Mouse (Mus musculus) v-Abl transformed pro-B cells (cell line): ENCODE data around the gene Rps6kb1.

Experiments
- in situ Hi-C, 2 experiments: fragments of 400-800 bp; cut with MboI; formaldehyde crosslinking; loops; one replicate each; pipeline ENCODE4 v1.15.1; 2025; ENCODE audit not compliant: unreplicated experiment in 2 of 2

Gene Rps6kb1

GRCm38 (mm10) chr11:86484910-86485510 is 59.6 kb downstream of the Rps6kb1 start:
- in situ Hi-C loops: no loop called here

DNA sequence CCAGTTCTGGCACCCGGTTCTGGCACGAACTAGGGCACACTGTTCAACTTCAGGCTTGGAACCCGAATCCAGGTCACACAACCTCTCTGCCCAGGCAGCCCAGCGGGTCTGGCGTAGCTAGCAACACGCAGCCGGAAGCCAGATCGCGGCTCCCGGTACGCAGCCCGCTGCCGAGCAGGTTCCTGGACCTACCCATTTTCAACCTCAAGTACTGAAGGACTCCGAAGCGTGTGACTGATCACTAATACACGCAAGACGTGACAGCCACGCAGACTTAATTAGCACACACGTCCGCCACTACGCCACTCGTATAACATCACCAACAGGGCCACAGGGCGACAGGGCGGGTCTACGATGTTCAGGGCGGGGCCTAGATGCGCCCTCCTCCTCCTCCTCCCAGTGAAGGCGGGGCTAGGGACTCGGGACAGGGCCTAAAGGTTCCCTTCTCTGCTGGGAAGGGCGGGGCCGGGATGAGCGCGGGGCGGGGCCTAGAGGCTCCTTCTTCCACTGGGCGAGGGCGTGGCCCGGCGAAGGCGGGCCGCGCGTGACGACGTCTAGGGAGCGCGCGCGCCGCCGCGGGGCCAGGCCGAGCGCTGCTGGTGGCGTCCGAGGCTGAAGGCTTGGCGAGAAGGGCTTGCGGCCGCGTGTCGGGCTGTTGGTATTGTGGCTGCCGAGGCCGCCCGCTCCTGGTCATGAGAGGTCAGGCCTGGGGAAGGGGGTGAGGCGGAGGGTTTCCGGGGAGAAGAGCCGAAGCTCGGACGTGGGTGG is 60.3 kb downstream of the Rps6kb1 start, which contains the start of gene Rnft1:
TSS of gene Rnft1 (plus strand) at position 557 of the 768 bp plus-strand sequence.
- in situ Hi-C loops: no loop called here

- in situ Hi-C loops: loop anchor here in 1 of 2 experiments (25.0 kb wide), 1 partner anchor 486 kb away; no protein-coding TSS in a partner anchor
Observed at GRCm38 (mm10) chr11:86473576-86473975, 71.0 kb downstream of the Rps6kb1 start.

DNA sequence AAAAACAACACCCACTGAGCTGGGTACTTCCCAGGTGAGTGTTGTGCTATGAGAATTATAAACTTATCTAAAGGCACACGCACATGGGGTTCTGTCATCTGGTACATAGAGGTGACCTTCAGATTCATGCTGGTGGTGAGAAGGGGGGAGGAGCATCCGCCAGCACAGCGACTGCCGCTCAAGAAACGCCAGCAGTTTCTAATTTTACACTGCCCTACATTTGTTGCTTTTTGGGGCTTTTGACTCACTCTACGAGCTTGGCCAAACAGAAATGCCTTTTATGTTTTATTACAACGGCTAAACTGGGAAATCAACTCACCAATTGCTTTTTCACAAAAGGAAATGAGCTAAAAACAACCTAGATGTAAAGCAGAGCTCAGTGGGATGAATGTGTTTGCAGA is 71.8 kb downstream of the Rps6kb1 start:
- in situ Hi-C loops: loop anchor here in 1 of 2 experiments (25.0 kb wide), 1 partner anchor 485 kb away; no protein-coding TSS in a partner anchor

DNA sequence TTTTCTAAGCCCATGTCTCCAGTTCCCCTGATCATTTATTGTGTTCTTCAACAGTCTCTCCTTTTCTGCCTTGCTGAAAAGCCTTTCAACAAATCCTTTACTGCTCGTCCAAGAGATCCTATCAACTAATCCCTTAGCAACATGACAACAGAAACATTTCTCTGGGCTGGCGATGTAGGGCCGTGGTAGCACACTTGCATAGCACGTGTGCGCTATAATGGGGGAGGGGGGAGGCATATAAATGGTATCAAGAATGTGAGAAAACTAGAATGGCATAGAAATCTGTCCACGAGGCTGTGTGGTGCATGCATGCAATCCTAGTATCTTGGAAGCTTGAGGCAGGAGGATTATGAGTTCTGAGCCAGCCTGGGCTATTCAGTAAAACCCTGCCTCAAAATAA is 72.8 kb downstream of the Rps6kb1 start:
- in situ Hi-C loops: loop anchor here in 1 of 2 experiments (25.0 kb wide), 1 partner anchor 484 kb away; no protein-coding TSS in a partner anchor

DNA sequence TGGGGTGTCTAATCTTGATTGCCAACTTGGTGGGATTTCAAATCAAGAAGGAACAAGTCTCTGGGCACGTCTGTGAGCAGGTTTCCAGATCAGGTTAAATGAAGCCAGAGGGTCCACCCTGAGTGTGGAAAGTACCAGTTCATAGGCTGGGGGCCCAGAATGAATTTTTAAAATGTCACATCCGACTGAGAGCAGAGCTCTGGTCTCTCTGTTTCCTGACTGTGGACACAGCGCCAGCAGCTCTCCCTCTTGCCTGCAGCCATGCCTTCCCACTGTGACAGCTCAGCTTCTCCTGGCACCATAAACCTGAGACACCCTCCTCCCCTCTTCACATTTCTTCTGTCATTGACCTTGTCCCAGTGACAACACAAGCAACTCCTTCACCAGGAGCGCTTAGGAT is 75.6 kb downstream of the Rps6kb1 start:
- in situ Hi-C loops: loop anchor here in 1 of 2 experiments (25.0 kb wide), 1 partner anchor 482 kb away; no protein-coding TSS in a partner anchor

DNA sequence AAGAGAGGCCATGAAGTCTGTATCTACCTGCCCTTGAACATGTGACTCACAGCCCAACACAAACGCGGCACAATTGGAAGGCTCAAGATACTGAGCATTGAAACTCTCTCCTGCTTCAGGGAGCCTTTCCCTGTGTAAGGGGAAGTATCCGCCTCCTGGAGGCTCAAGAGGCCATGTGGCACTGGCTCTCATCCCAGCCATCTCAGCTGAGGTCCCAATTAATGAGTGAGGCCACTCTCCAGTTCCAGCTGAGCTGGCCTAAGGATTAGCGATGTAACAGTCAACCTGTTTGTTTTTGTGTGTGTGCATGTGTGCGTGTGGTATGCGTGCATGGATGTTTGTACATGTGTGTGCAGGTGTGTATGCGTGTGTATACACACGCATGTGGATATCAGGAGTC is 76.3 kb downstream of the Rps6kb1 start:
- in situ Hi-C loops: loop anchor here in 1 of 2 experiments (25.0 kb wide), 1 partner anchor 481 kb away; no protein-coding TSS in a partner anchor

DNA sequence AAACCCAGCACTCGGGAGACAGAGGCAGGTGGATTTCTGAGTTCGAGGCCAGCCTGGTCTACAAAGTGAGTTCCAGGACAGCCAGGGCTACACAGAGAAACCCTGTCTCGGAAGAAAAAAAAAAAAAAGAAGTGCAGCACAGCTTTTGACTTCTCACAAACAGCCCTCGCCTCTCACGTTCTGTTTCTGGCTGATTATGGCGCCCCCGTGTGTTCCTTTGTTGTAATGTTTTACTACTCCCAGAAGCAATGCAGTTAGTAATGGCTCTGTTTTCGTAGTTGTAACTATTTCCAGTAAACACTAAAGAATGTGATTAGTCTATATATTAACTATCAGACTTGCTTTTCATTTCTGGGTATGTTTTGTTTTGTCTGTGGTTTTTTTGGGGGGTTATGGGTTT is 80.3 kb downstream of the Rps6kb1 start:
- in situ Hi-C loops: loop anchor here (5.0 to 25.0 kb wide), 2 partner anchors 477 to 612 kb away; partner anchors contain the start of gene Gm11444 (in 1 of the 2)

GRCm38 (mm10) chr11:86462579-86462978 is 82.0 kb downstream of the Rps6kb1 start:
- in situ Hi-C loops: loop anchor here (5.0 to 25.0 kb wide), 2 partner anchors 475 to 610 kb away; partner anchors contain the start of gene Gm11444 (in 1 of the 2)

DNA sequence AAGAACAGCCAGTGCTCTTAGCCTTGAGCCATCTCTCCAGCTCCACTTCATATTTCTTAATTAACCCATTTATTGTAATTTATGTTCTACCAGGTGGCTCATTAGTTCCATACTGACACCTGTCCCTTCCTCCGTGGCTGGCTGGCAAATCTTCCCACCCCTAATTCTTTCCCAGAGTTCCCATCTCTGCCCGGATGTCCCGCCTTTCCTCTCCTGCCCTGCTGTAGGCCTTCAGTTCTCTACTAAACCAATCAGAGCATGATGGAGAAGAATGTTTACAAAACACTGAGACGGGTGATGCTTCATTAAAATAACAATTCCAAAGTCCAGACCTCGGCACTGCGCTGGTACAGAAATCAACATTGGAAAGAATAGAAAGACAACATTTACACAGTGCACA is 85.7 kb downstream of the Rps6kb1 start:
- in situ Hi-C loops: loop anchor here in 1 of 2 experiments (10.0 to 25.0 kb wide), 2 partner anchors 472 to 604 kb away; partner anchors contain the start of gene Gm11444

- in situ Hi-C loops: loop anchor here in 1 of 2 experiments (10.0 to 25.0 kb wide), 2 partner anchors 470 to 603 kb away; partner anchors contain the start of gene Gm11444
Observed at GRCm38 (mm10) chr11:86457545-86457944, 87.1 kb downstream of the Rps6kb1 start.

- in situ Hi-C loops: loop anchor here (5.0 to 25.0 kb wide), 3 partner anchors 467 to 599 kb away; partner anchors contain the start of gene Gm11444 (in 1 of the 2)
Observed at GRCm38 (mm10) chr11:86453991-86454390, 90.6 kb downstream of the Rps6kb1 start.
